Mouse (Mus musculus): ENCODE measurements around the gene Pde4b.

- TF ChIP-seq CTCF (IDR thresholded peaks at IDR 0.05; ENCODE audit: low read depth, low read length) = no peak
- no peak for TF ChIP-seq GATA1 (IDR thresholded peaks at IDR 0.05; ENCODE audit: borderline replicate concordance, low read length)
- no peak for TF ChIP-seq TAL1 (conservative IDR thresholded peaks at IDR 0.05; ENCODE audit: low read depth, low read length)
- TF ChIP-seq POLR2AphosphoS5 (IDR thresholded peaks at IDR 0.05; ENCODE audit: insufficient replicate concordance, low read depth, low read length) = no peak
These were observed 502.2 kb downstream of the Pde4b start for GRCm38 (mm10) chr4:102589537-102590031.
